Mouse (Mus musculus) retina, postnatal 7 days (tissue): ENCODE measurements around the gene Srrm2.
"Not testable (repeated sequence)": the region's sequence is repeated elsewhere in the genome, so short reads cannot be mapped to it uniquely, and the experiment has no call there.

ENCODE experiments used
- DNase-seq: peaks from one replicate; pipeline ENCODE4 v3.0.0-alpha.2; 2012; ENCODE audit warnings: low read depth, low spot score

The Srrm2 gene

DNA sequence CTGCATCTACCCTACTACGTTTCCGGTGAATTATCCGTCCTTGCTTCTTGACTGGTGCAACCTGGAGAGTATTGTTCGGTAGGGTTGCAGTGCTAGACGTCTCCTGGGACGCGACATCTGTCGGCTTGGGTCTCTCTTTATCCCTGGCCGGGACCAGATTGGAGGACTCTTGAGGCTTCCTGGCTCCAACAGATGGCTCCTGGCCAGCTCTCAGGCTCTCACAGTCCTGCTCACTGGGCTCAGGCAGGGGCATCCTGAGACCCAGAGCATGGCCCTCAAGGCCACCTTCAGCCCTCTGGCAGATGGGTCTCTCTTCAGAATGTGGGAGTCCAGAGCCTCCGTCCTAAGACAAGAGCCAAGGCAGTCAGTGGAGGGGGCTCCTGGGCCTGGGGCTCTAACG lies 27.4 kb upstream of the Srrm2 start:
- DNase-seq: no peak

DNA sequence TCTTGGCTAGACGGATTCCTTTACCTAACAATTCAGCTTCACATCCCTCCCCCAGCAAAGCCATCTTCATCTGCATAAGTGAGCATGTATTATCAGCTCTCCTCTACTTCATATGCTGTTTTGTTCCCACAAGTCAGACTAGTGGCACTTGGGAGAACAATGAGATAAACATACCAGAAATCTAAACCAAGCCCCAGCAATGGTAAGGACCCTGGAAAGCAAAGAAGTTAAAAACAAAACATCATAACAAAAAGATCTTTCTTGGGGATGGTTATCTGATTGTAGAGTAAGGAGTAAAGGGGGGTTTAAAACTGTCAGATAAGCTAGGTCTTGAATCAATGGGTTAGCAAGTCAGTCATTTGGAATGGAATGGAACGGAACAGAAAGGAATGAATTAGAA lies 19.8 kb upstream of the Srrm2 start:
- no peak for DNase-seq

DNA sequence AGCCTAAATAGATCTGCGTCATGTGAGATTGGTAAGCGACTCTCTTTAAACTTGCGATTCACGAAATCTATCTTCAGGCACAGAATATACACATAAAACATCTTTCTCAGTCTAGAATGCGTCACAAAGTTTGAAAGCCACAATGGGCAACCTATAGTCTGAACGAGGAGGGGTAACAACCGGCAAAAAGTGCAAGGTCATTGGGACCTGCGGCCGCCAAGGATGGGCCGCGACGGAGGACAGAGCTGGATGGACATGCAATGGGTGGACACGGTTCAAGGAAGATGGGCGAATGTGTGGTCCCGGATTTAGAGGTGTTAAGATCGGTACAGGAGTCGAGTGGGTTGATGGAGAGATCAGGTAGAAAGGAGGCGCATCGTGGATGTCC lies 19.4 kb upstream of the Srrm2 start:
- no peak for DNase-seq

DNA sequence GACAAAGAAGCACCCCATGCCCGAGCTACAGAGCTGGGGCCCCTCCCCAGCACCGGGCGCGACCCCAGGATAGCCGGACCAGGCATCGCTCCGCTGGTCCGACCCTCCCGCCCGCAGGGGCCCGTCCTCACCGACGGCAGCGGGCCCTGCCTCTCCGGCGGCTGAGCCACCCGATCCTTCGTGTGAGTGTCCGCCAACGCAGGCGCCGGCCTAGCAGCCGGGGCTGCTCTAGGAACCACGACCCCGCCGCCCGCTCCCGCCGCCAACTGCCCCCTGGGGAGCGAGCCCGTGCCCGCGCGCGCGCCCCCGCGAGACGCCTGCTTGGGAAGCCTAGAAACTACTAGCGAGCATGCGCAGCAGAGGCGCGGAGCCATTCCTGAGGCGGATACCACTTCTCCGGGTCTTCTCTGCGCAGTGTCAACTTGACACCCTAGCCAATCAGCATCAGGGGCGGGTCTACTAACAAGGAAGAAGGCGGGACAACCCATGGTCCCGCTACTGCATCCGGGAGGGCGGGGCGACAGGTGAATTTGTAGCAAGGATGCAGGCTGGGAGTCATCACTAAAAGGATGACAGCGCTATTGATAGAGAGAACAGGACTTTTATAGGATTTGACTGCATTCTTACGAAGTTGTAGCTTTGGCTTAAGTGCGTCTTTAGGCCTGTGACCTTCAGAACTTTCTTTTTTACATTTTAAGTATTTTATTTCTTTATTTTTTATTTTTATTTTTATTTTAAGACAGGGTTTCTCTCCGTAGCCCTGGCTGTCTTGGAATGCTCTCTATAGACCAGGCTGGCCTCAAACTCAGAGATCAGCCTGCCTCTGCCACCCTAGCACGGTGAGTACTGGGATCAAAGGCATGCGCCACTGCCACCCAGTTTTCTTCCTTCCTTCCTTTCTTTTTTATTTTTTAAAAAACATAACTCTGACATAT lies 18.8 kb upstream of the Srrm2 start, which contains the start of gene Flywch1:
Gene Flywch1, minus strand, starts transcription at position 319 of the 935 bp plus-strand sequence.
- peak; percentile 97 for DNase-seq

DNA sequence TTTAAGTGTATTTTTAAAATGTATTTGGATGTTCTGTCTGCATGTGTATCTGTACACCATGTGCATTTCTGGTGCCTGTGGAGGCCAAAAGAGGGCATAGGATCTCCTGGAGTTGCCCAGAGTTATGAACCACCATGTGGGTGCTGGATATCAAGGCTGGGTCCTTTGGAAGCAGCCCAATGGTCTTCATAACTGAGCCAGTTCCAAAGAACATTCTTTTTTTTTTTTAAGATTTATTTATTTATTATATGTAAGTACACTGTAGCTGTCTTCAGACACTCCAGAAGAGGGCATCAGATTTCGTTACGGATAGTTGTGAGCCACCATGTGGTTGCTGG lies 18.1 kb upstream of the Srrm2 start:
- not testable (repeated sequence) for DNase-seq

DNA sequence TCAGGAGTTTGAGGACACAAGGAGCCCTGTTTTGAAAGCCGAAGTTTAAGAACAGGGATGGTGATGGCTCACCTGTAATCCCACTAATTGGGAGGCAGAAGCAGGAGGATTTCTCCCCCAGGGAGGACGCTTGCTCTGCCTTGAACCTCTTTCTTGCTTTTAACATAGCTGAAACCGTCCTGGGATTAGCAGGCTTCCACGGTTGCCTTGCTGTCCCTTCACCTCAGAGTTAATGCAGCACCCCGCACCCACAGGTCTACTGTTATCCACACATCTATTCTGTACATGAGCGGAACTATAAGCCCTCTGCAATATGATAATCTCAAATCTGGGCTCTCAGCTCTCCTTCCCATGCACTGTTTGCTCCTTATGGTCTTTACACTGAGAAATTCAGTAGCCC lies 16.7 kb upstream of the Srrm2 start:
- no peak for DNase-seq

DNA sequence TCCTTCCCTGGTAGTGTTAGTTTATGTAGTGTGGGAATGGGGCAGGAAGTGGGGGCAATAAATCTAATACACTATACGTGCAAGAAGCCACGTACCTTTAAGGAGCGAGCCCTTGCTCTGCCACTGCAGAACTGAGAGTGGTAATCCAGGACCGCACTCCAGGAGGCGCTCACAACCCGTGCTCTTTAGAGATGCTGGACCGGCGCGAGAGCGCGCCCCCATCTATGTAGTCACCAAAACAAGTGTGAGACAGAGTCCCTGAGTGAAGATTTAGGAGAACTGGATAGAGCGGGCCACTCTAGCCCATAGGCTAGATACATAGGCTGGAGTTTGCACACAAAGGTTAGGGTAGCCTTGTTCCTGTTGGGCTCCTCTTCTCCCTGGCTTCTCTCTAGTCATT lies 16.2 kb upstream of the Srrm2 start:
- peak; percentile 46 for DNase-seq

DNA sequence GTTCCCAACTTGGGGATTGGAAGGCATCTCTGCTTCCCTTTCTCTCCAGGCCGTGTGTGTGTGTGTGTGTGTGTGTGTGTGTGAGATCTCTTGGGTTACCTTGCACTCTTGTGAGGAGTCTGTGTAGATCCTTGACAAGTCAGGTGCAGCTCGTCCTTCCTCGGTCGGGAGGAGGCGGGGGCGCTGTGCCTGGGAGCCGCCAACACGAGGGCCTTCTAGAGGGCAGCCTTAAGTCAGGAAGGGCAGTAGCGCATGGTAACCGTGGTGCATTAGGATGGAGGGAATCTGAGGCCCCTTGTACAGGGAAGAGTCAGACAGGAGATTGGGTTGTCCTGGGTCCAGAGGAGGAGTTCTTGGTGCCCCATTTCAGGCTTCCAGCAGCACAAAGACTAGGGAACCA lies 14.1 kb upstream of the Srrm2 start:
- DNase-seq: no peak

DNA sequence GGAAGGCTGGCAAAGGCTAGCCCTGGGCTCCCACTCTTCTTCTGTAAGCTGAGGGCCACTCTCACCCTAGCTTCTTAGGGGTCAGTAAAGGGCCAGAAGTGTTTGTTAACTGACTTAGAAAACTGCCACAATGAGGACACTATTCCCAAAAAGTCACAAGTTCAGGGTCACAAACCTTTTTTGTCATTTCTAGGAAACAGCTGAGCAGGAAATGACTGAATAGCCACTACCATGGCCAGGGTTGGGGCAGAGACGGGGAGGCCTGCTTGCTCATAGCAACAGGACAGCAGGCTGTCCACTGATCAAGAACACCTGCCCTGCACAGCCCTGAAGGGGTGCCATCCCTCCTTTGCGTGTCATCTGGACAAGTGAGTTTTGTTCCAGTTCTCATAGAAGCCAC lies 13.2 kb upstream of the Srrm2 start:
- DNase-seq: no peak

DNA sequence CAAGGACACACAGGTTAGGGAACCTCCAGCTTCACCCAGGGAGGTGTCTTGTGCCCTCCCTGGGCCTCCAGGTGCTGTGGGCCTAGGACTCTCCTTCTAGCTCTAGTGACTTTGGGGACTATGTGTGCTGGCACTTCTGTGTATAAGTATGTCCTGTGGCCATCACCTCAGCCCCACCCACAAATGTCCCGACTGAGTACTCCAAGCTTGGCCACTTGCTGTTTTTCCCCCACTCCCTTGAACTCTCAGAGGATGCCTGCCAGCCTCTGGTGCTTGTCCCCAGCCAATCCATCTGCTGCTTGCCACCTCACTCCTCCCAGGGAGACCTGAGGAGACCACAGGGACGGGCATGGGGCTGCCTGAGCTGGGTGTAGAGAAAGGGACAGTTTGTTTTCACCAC lies 11.9 kb upstream of the Srrm2 start:
- no peak for DNase-seq

DNA sequence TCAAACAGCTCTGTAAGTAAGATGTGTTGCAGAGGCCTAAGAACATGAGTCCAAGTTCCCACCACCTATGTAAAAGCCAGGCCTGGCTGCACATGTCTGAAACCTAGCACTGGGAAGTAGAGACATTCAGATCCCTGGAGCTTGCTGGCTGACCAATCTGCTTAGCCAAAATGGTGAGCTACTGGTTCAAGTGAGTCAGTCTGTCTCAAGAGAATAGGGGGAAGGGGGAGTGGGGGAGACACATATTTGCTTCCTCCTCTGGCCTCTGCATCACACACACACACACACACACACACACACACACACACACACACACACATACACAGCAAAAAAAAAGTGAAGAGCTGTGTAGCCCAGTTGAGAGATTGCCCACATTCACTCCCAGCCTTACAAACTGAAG lies 7.0 kb upstream of the Srrm2 start:
- DNase-seq: no peak

DNA sequence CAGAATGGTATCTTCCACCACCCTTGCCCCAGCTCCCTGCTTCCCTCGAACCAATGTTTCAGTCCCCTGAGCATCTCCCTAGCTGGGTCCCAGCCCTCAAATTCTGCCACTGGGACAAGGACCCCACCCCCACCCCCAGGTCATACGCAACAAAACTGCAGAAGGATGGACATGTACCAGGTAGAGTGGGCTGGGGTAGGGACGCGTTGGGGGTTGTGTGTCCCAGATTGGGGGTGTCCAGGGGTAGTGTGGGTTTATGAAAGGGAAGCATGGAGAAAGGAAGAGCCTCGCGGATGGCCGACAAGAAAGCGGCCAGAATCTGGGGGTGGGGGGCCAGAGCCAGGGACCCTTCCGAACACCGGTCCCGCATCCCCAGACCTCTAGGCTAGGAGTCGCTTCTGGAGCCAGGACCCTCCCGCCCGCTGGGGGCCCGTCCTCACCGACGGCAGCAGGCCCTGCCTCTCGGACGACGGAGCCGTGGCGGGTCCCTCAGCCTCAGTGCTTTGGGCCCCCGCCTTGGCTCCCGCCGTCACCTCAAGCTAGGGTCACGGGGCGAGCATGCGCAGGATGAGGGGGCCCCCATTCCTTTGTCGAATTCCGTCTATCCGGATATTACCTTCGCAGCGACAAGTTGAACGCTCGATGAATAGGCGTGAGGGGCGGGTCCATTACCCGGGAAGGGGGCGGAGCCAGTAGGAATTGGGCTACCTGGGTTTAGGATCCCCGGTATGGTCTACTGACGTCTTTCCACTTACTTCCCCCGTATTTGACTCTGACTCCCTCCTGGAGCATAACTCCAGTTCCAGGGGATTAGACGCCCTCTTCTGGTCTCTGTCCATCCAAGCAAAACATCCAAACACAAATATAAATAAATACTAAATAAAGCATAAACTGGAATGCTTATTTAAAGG lies 4.5 kb upstream of the Srrm2 start, which contains the start of gene Flywch2:
Gene Flywch2, minus strand, starts transcription at position 521 of the 911 bp plus-strand sequence.
- peak; percentile 61 for DNase-seq

DNA sequence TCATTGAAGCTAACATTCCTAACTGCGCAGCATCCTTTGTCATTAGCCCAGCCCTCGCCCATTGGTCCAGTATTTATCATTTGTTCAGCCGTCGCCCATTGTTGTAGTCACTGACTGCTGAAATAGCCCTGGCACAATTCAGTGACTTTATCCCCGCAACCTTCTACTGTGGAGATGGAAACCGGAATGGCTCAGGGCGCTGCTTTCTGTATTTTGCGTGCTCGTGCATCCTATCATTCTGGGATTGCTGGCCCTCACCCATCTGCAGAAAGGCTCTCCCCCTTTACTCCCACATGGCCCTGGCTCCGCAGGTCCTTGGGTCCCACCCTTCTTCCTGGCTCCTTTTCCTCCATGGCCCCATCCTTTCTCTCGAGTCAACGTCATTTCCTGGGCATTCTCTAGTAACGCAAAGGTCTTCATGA lies 3.8 kb upstream of the Srrm2 start:
- DNase-seq: no peak

DNA sequence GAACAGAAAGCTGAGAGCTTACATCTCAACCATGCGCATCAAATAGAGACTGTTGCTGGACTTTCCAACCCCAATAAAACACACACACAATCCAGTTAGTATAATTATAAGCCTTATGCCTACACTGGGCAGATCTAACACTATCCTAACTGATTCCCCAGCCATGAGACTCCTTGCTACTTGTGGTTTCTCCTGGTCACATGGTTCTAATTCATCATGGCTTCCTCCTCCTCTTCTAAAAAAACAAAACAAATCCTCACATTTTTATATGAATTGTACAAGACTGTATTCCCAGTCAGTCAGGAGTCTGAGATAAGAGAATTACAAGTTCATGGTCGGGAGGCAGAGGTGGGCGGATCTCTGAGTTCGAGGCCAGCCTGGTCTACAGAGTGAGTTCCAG lies 1.4 kb upstream of the Srrm2 start:
- DNase-seq: no peak

DNA sequence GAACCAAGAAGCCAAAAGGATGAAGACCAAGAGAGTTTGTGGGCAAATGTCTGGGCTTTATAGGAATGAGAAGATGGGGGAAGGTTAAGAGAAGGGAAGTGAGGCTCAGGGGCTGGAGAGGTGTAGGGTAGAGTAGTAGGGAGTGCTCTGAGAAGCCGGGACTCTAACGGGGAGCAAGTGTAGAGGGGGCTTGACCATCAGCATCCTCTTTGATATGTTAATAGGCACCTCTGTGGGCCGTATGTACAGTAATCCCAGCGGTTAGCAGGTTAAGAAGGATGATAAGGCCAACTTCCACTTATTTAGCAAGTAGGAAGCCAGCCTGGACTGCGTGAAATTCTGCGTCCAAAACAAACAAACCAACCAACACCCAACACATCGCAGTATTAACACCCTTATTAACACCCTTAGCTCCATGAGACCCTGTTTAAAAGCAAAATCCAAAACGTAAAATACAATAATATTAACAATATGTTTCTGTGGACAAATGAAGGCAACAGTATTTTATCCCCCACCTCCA lies 523 bp upstream of the Srrm2 start:
- DNase-seq: no peak

DNA sequence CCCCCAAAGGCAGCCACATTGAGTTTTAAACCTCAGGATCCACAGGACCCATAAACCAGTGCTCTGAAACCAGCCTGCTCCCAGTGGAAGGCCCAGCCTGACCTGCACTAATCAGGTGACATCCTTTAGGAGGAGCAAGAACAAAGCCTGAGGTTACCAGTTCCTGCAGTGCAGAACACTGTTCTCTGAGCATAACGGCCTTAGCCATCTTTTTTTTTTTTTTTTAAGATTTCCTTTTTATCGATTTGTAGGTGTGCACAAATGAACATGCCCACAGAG lies 686 bp downstream of the Srrm2 start:
- no peak for DNase-seq

DNA sequence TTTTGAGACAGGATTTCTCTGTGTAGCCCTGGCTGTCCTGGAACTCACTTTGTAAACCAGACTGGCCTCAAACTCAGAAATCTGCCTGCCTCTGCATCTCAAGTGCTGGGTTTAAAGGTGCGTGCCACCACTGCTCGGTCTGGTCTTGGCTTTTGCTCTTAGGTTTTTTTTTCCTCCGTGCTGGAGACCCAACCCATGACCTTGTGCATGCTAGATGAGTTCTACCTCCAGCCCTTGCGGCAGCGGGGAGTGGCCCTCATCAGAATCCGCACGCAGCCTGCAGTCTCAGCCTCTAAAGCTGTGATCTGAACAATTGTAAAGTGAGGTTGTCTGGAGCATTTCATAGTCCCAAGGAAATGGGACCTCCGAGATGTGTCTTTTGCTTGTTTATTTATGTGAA lies 5.0 kb downstream of the Srrm2 start:
- no peak for DNase-seq

DNA sequence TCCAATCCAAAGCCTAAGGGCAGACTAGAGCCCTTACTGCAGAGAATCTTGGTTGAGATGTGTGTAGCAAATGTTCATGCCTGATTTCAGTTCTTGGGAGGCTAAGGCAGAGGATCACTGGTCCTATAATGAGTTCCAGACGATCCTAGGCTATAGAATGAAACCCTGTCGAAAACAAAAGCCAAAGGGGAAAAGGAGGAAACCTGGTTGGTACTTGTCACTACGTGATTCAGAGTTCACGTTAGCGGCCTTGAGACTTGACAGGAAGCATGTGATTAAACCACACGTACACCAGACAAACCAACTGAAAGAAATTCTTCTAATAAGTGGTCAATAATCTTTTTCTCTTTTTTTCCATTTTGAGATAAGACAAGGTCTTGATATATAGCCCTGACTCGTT lies 7.0 kb downstream of the Srrm2 start:
- DNase-seq: no peak

DNA sequence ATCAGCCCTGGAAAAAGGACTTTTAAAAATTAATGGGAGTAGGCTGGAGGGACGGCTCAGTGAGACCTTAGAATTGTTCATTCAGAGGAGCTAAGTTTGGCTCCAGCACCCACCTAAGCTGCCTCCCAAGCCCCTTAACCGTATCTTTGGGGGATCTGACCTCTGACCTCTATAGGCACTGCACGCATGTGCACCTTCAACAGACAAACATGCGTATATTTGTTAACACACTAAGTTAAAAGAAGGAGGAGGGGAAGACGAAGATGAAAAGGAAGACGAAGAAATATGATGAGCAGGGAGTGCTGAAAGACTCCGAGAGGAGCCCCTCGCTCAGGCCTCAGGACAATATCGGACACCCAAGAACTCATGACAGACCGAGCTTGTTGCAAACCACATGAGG lies 11.3 kb downstream of the Srrm2 start:
- DNase-seq: no peak

DNA sequence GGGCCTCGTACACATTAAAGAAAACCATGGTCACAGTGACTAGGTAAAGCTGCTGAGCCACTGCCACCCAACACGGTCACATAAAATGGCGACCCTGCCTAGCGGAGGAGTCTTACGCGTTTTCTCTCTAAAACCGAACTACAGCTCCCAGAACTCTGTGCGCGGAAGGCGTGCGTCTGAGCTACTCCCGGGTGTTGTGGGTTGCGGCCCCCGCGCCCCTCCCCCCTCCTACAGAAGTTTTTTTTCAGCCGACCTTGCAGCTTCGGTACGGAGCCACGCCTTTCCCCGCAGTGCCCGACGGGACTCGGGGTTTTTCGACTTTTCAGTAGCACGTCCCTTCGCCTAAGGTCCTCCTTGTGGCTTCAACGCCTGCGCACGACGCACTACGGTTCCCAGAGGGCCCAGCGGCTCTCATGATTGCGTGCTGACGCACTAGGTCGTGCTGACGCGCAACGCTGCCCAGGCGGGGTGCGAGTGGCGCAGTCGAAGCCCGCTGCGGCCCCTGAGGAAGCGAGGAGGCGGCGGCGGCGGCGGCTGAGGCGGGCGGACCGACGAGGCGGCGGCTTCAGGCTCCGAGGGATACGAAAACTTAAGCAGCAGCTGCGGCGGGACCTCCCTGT lies 12.5 kb downstream of the Srrm2 start:
- DNase-seq: peak; percentile 98

DNA sequence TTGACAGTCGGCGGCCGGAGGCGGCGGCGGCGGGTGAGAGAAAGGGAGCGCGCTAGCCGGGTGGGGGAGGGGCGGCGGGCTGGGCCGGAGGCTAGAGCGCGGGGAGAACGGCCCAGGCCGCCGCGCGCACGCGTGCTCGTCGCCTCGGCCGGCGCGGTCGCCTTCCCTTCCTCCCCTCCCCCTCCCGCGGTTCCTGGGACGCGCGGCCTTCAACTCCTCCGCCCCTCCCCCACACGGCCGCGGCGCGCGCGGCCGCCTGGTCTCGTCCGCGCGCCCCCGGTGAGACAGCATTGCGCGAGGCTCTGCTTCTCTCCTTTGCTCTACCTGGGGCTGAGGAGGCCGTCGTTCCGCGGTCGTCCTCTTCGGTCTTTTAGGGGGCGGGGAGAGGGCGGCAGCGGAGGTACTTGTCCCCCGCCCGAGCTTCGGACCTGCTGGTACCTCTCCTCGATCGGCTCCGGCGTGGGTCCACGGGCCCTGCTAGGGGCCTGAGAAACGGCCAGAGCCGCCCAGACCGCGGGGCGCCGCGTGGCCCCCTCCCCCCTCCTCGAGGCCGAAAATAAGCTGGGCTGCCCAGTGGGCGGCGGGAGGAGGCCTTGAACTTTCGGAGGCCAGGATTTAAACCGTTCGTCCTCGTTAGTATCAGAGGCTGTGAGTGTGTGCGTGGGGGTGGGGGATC lies 13.2 kb downstream of the Srrm2 start:
- DNase-seq: peak; percentile 84
